Mouse (Mus musculus) myocyte (in vitro differentiated cells): ENCODE measurements around the gene Kremen1.

Experiments
- CEBPB ChIP-seq: IDR thresholded peaks from 2 replicates; pipeline ENCODE4 v1.6.1; 2011; ENCODE audit warnings: mild to moderate bottlenecking, moderate library complexity; ENCODE audit not compliant: poor library complexity, insufficient read depth, severe bottlenecking
- E2F4 ChIP-seq: IDR thresholded peaks from one replicate; pipeline ENCODE4 v1.6.1; 2011; ENCODE audit warnings: mild to moderate bottlenecking, control low read depth, moderate library complexity; ENCODE audit not compliant: insufficient read depth
- MYOG ChIP-seq, 3 experiments: IDR thresholded peaks; one replicate each; pipeline ENCODE4 v1.6.1; 2011; ENCODE audit warnings: control low read depth in 2 of 3, low read depth in 2 of 3, mild to moderate bottlenecking in 2 of 3; ENCODE audit not compliant: insufficient read length in 2 of 3, control insufficient read depth in 1 of 3, insufficient read depth in 1 of 3
- POLR2A ChIP-seq: IDR thresholded peaks from one replicate; pipeline ENCODE4 v1.6.1; 2011; ENCODE audit warnings: low read depth, mild to moderate bottlenecking, control low read depth, moderate library complexity; ENCODE audit not compliant: insufficient read length
- TCF12 ChIP-seq: IDR thresholded peaks from one replicate; pipeline ENCODE4 v1.6.1; 2011; ENCODE audit warnings: mild to moderate bottlenecking, control low read depth; ENCODE audit not compliant: poor library complexity, insufficient read depth, severe bottlenecking
- USF1 ChIP-seq: IDR thresholded peaks from one replicate; pipeline ENCODE4 v1.6.1; 2011; ENCODE audit warnings: low read depth, mild to moderate bottlenecking, control low read depth, moderate library complexity

- TF ChIP-seq E2F4 (no peak), CEBPB (no peak), POLR2A (no peak), TCF12 (no peak), MYOG (IDR thresholded peaks at IDR 0.05; ENCODE audit: control insufficient read depth in 1 of 3, insufficient read depth in 1 of 3, insufficient read length in 2 of 3, low read depth in 2 of 3) (no peak), USF1 (no peak)
Observed at GRCm38 (mm10) chr11:5177171-5177570, 84.2 kb downstream of the Kremen1 start.
